Mouse (Mus musculus) heart, embryonic 16.5 days (tissue): ENCODE data around the gene Ubb. TPM values are rescaled to one million over a fixed set of nuclear protein-coding genes. Genes with fewer than 3 reads are reported as not detected.
A peak's percentile ranks its signal among the peaks of the same experiment; 100 is the strongest.

Experiments used
- ATAC-seq: fragments of 200-750 bp; cut with Nextera tagmentation; replicated peaks from 2 replicates; pipeline ENCODE4 v1.8.0; 2017; ENCODE audit warnings: moderate number of reproducible peaks; ENCODE audit not compliant: insufficient read depth, low FRiP score; ENCODE audit errors: extremely low read depth
- H3K27ac ChIP-seq: fragments of 300-500 bp; sonication (generic); 2 replicates; pipeline ENCODE4 v1.5.1; 2014; ENCODE audit warnings: mild to moderate bottlenecking, low read length, control low read depth, moderate library complexity
- H3K27me3 ChIP-seq: fragments of 300-500 bp; sonication (generic); 2 replicates; pipeline ENCODE4 v1.6.1; 2014; ENCODE audit warnings: low read length, mixed read lengths; ENCODE audit not compliant: control insufficient read depth, insufficient read depth
- H3K36me3 ChIP-seq: fragments of 300-500 bp; sonication (generic); 2 replicates; pipeline ENCODE4 v1.6.1; 2014; ENCODE audit not compliant: control insufficient read depth, insufficient read depth
- H3K4me1 ChIP-seq: fragments of 300-500 bp; sonication (generic); 2 replicates; pipeline ENCODE4 v1.6.1; 2014; ENCODE audit warnings: low read length, mixed read lengths; ENCODE audit not compliant: control insufficient read depth, insufficient read depth
- H3K4me2 ChIP-seq: fragments of 300-500 bp; sonication (generic); 2 replicates; pipeline ENCODE4 v1.6.1; 2014; ENCODE audit warnings: low read depth, mild to moderate bottlenecking, control low read depth, low read length
- H3K4me3 ChIP-seq: fragments of 300-500 bp; sonication (generic); 2 replicates; pipeline ENCODE4 v1.5.1; 2014; ENCODE audit warnings: mild to moderate bottlenecking, control low read depth, low read length
- H3K9ac ChIP-seq: fragments of 300-500 bp; sonication (generic); 2 replicates; pipeline ENCODE4 v1.6.1; 2014; ENCODE audit warnings: low read length, control low read depth
- H3K9me3 ChIP-seq: fragments of 300-500 bp; sonication (generic); replicated peaks from 2 replicates; pipeline ENCODE4 v1.6.1; 2016; ENCODE audit warnings: low read length; ENCODE audit not compliant: control insufficient read depth
- WGBS: fragments of 180-500 bp; shearing (Covaris S2); extraction: QIAGEN DNeasy Blood & Tissue Kit; methylation state at CpG from one replicate; pipeline ENCODE4 v1.1.7; 2014; 5-methylcytosine and 5-hydroxymethylcytosine counted together
- polyA plus RNA-seq: library from polyadenylated mRNA; unstranded; fragments of >200 nt; fragmentation: Nextera tagmentation; extraction: Ambion mirVana; gene quantifications from 2 replicates; pipeline ENCODE4 v1.2.1, GENCODE M21; 2015

Ubb gene
- polyA plus RNA-seq, 1 experiment from 2014 or later = 2,483 TPM

GRCm38 (mm10) chr11:62518991-62519390 lies 32.0 kb upstream of the Ubb start:
- H3K9ac ChIP-seq = no peak overlapping the region
- ATAC-seq = no peak
- H3K9me3 ChIP-seq = no peaks in the 10 kb centered on the region
- H3K36me3 ChIP-seq = no peaks in the 10 kb centered on the region
- H3K27me3 ChIP-seq = no peaks in the 10 kb centered on the region
- no peaks in the 10 kb centered on the region for H3K4me1 ChIP-seq
- 31% methylated on average over 2 of the region's 2 CpGs for WGBS
- H3K4me3 ChIP-seq = no peak overlapping the region
- no peak overlapping the region for H3K27ac ChIP-seq
- H3K4me2 ChIP-seq = no peak overlapping the region

GRCm38 (mm10) chr11:62522283-62522682 lies 28.7 kb upstream of the Ubb start:
- H3K27me3 ChIP-seq = no peaks in the 10 kb centered on the region
- 32% methylated on average over 2 of the region's 2 CpGs for WGBS
- no peak overlapping the region for H3K27ac ChIP-seq
- H3K4me1 ChIP-seq = no peaks in the 10 kb centered on the region
- ATAC-seq = no peak
- no peak overlapping the region for H3K4me2 ChIP-seq
- no peaks in the 10 kb centered on the region for H3K9me3 ChIP-seq
- no peak overlapping the region for H3K4me3 ChIP-seq
- no peak overlapping the region for H3K9ac ChIP-seq
- no peaks in the 10 kb centered on the region for H3K36me3 ChIP-seq

- H3K27me3 ChIP-seq = no peaks in the 10 kb centered on the region
- H3K27ac ChIP-seq = no peak overlapping the region
- WGBS = 93% methylated on average over 8 of the region's 8 CpGs
- no peak for ATAC-seq
- H3K9me3 ChIP-seq = no peaks in the 10 kb centered on the region
- peaks cover 3% of the 10 kb centered on the region; the same call in 1 of the 2 replicates for H3K4me1 ChIP-seq
- no peak overlapping the region for H3K4me3 ChIP-seq
- no peaks in the 10 kb centered on the region for H3K36me3 ChIP-seq
- no peak overlapping the region for H3K9ac ChIP-seq
- H3K4me2 ChIP-seq = no peak overlapping the region
These were observed 13.9 kb upstream of the Ubb start for GRCm38 (mm10) chr11:62537089-62537488.

- no peaks in the 10 kb centered on the region for H3K9me3 ChIP-seq
- ATAC-seq = no peak
- H3K9ac ChIP-seq = peak overlapping the region; percentile 45; the same call in 1 of the 2 replicates
- H3K4me3 ChIP-seq = 0 out of 2 replicates have a peak overlapping the region, but pooled peaks have one; percentile 4
- H3K27me3 ChIP-seq = no peaks in the 10 kb centered on the region
- WGBS = 45% methylated on average over 7 of the region's 7 CpGs
- peaks cover 3% of the 10 kb centered on the region; the same call in 1 of the 2 replicates for H3K4me1 ChIP-seq
- no peaks in the 10 kb centered on the region for H3K36me3 ChIP-seq
- H3K27ac ChIP-seq = no peak overlapping the region
- H3K4me2 ChIP-seq = peak overlapping the region; percentile 48
These were observed 13.4 kb upstream of the Ubb start for GRCm38 (mm10) chr11:62537590-62537989.

GRCm38 (mm10) chr11:62538321-62539088 lies 12.5 kb upstream of the Ubb start:
- ATAC-seq = peak; percentile 76
- peaks cover 3% of the 10 kb centered on the region; the same call in 1 of the 2 replicates for H3K4me1 ChIP-seq
- WGBS = 1% methylated on average over 71 of the region's 73 CpGs
- H3K27ac ChIP-seq = peak overlapping the region; percentile 64
- peak overlapping the region; percentile 89 for H3K9ac ChIP-seq
- H3K27me3 ChIP-seq = no peaks in the 10 kb centered on the region
- peak overlapping the region; percentile 80 for H3K4me3 ChIP-seq
- H3K9me3 ChIP-seq = no peaks in the 10 kb centered on the region
- H3K36me3 ChIP-seq = no peaks in the 10 kb centered on the region
- H3K4me2 ChIP-seq = peak overlapping the region; percentile 98

GRCm38 (mm10) chr11:62539089-62539890 lies 11.7 kb upstream of the Ubb start, which contains the start of gene Cenpv:
Gene Cenpv (minus strand): TSS chr11:62539261.
- H3K36me3 ChIP-seq = no peaks in the 10 kb centered on the region
- H3K4me3 ChIP-seq = peak within 1 kb of the TSS; percentile 80
- H3K4me1 ChIP-seq = peaks cover 3% of the 10 kb centered on the region; the same call in 1 of the 2 replicates
- no peaks in the 10 kb centered on the region for H3K9me3 ChIP-seq
- peak; percentile 50 for ATAC-seq
- WGBS = 7% methylated on average over 57 of the region's 57 CpGs
- peak within 1 kb of the TSS; percentile 89 for H3K9ac ChIP-seq
- no peaks in the 10 kb centered on the region for H3K27me3 ChIP-seq
- peak within 1 kb of the TSS; percentile 64 for H3K27ac ChIP-seq
- H3K4me2 ChIP-seq = peak within 1 kb of the TSS; percentile 98

- no peak for ATAC-seq
- Histone ChIP-seq H3K4me1 (peaks cover 3% of the 10 kb centered on the region; the same call in 1 of the 2 replicates), H3K4me3 (no peak overlapping the region), H3K9me3 (no peaks in the 10 kb centered on the region), H3K27me3 (no peaks in the 10 kb centered on the region), H3K4me2 (no peak overlapping the region), H3K27ac (no peak overlapping the region), H3K9ac (no peak overlapping the region), H3K36me3 (no peaks in the 10 kb centered on the region)
- 82% methylated on average over 7 of the region's 7 CpGs for WGBS
These were observed 10.8 kb upstream of the Ubb start for GRCm38 (mm10) chr11:62540167-62540566.

- Histone ChIP-seq H3K4me2 (no peak overlapping the region), H3K4me1 (peaks cover 3% of the 10 kb centered on the region; the same call in 1 of the 2 replicates), H3K4me3 (no peak overlapping the region), H3K9me3 (no peaks in the 10 kb centered on the region), H3K9ac (no peak overlapping the region), H3K27ac (no peak overlapping the region), H3K27me3 (no peaks in the 10 kb centered on the region), H3K36me3 (no peaks in the 10 kb centered on the region)
- no peak for ATAC-seq
- WGBS = 60% methylated on average over 2 of the region's 2 CpGs
These were observed 10.0 kb upstream of the Ubb start for GRCm38 (mm10) chr11:62540969-62541368.

- Histone ChIP-seq H3K4me2 (no peak overlapping the region), H3K27ac (no peak overlapping the region), H3K9me3 (no peaks in the 10 kb centered on the region), H3K27me3 (no peaks in the 10 kb centered on the region), H3K9ac (no peak overlapping the region), H3K4me3 (no peak overlapping the region), H3K4me1 (peaks cover 3% of the 10 kb centered on the region; the same call in 1 of the 2 replicates), H3K36me3 (no peaks in the 10 kb centered on the region)
- no peak for ATAC-seq
- WGBS = 69% methylated on average over 8 of the region's 8 CpGs
These were observed 9.4 kb upstream of the Ubb start for GRCm38 (mm10) chr11:62541581-62541980.
